Mouse (Mus musculus): ENCODE measurements around the gene Klhdc7b. TPM values are rescaled to one million over a fixed set of nuclear protein-coding genes. Genes with fewer than 3 reads are reported as not detected.

The Klhdc7b gene
- polyA plus RNA-seq, 1 experiment from 2014 or later = not detected

- no peak for ATAC-seq
Measured at GRCm38 (mm10) chr15:89406691-89407090, 22.0 kb downstream of the Klhdc7b start.

DNA sequence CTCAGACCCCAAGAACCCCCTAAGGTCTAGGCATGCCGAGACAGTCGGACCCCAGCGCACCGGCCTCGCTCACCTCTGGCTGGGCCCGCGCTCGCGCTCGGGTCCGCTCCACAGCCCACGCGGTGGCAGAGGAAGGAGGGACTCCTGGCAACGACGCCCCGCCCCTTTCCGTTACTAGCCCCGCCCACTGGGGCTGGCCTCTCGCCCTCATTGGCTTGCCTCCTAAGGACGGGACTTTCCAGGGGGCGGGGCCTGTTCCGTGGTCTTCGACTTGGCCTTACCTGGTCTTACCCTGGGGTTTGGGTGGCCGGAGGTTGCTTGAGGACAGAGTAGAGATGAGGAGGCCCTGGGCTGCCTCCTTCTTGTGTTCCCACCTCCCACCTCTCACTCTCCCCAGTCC lies 25.4 kb downstream of the Klhdc7b start, which contains the start of gene Syce3:
Syce3 (minus strand) TSS at position 386 of the 400 bp plus-strand sequence.
- no peak within 1 kb of the TSS for H3K27ac ChIP-seq (ENCODE audit: low read length)
- ATAC-seq = no peak
- H3K4me2 ChIP-seq (ENCODE audit: low read length) = no peak within 1 kb of the TSS
- H3K4me1 ChIP-seq (replicated peaks; ENCODE audit: control insufficient read depth, insufficient read depth, low read length) = no peaks in the 10 kb centered on the region
- no peaks in the 10 kb centered on the region for H3K36me3 ChIP-seq (ENCODE audit: control insufficient read depth, insufficient read depth)
- H3K9ac ChIP-seq (replicated peaks; ENCODE audit: low read depth, low read length) = no peak within 1 kb of the TSS
- 0 out of 2 replicates have a peak, but pooled peaks cover 4% of the 10 kb centered on the region for H3K9me3 ChIP-seq (ENCODE audit: control insufficient read depth, low read length)
- no peaks in the 10 kb centered on the region for H3K27me3 ChIP-seq (replicated peaks; ENCODE audit: control insufficient read depth, insufficient read depth, low read length)
- H3K4me3 ChIP-seq (replicated peaks; ENCODE audit: low read length) = no peak within 1 kb of the TSS
- WGBS = 88% methylated on average over 15 of the region's 24 CpGs

More at GRCm38 (mm10) chr15:89406691-89407090, 22.0 kb downstream of the Klhdc7b start:
- H3K36me3 ChIP-seq (ENCODE audit: control insufficient read depth, insufficient read depth) = no peaks in the 10 kb centered on the region
- no peaks in the 10 kb centered on the region for H3K4me1 ChIP-seq (replicated peaks; ENCODE audit: control insufficient read depth, insufficient read depth, low read length)
- H3K4me2 ChIP-seq (ENCODE audit: low read length) = no peak overlapping the region
- H3K27ac ChIP-seq (ENCODE audit: low read length) = no peak overlapping the region
- no peaks in the 10 kb centered on the region for H3K27me3 ChIP-seq (replicated peaks; ENCODE audit: control insufficient read depth, insufficient read depth, low read length)
- H3K4me3 ChIP-seq (replicated peaks; ENCODE audit: low read length) = no peak overlapping the region
- no peak overlapping the region for H3K9ac ChIP-seq (replicated peaks; ENCODE audit: low read depth, low read length)
- 0 out of 2 replicates have a peak, but pooled peaks cover 4% of the 10 kb centered on the region for H3K9me3 ChIP-seq (ENCODE audit: control insufficient read depth, low read length)

- no peak for ATAC-seq
- H3K27ac ChIP-seq (ENCODE audit: low read length) = no peak overlapping the region
- no peak overlapping the region for H3K4me2 ChIP-seq (ENCODE audit: low read length)
- peaks cover 4% of the 10 kb centered on the region for H3K36me3 ChIP-seq (ENCODE audit: control insufficient read depth, insufficient read depth)
- no peaks in the 10 kb centered on the region for H3K9me3 ChIP-seq (ENCODE audit: control insufficient read depth, low read length)
- WGBS = 90% methylated on average over 8 of the region's 8 CpGs
- H3K4me1 ChIP-seq (replicated peaks; ENCODE audit: control insufficient read depth, insufficient read depth, low read length) = no peaks in the 10 kb centered on the region
- H3K27me3 ChIP-seq (replicated peaks; ENCODE audit: control insufficient read depth, insufficient read depth, low read length) = no peaks in the 10 kb centered on the region
- no peak overlapping the region for H3K4me3 ChIP-seq (replicated peaks; ENCODE audit: low read length)
- H3K9ac ChIP-seq (replicated peaks; ENCODE audit: low read depth, low read length) = no peak overlapping the region
Measured at GRCm38 (mm10) chr15:89415282-89415681, 30.6 kb downstream of the Klhdc7b start.

DNA sequence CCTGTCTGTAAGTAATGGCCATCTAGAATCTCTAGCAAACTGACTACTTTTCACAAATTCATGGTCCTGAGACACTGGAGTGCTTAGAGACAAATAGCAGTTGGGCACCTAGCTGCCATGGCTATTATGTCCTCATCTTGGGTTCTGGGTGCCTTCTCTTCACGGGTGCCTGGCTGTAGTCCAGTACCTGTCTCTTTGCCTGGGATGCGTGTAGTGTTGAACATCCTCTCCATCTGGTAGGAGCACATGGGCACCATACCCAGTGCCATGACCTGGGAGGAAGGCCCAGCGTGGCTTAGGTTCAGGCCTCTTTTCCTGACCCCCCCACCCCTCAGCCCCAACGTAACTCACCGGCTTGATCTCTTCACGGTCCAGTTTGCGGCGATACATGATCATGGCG lies 37.2 kb downstream of the Klhdc7b start:
- no peak overlapping the region for H3K9ac ChIP-seq (replicated peaks; ENCODE audit: low read depth, low read length)
- no peak overlapping the region for H3K4me2 ChIP-seq (ENCODE audit: low read length)
- WGBS = 94% methylated on average over 9 of the region's 9 CpGs
- H3K36me3 ChIP-seq (ENCODE audit: control insufficient read depth, insufficient read depth) = peaks cover 11% of the 10 kb centered on the region
- no peaks in the 10 kb centered on the region for H3K27me3 ChIP-seq (replicated peaks; ENCODE audit: control insufficient read depth, insufficient read depth, low read length)
- H3K27ac ChIP-seq (ENCODE audit: low read length) = no peak overlapping the region
- H3K4me3 ChIP-seq (replicated peaks; ENCODE audit: low read length) = no peak overlapping the region
- no peak for ATAC-seq
- no peaks in the 10 kb centered on the region for H3K9me3 ChIP-seq (ENCODE audit: control insufficient read depth, low read length)
- H3K4me1 ChIP-seq (replicated peaks; ENCODE audit: control insufficient read depth, insufficient read depth, low read length) = no peaks in the 10 kb centered on the region

DNA sequence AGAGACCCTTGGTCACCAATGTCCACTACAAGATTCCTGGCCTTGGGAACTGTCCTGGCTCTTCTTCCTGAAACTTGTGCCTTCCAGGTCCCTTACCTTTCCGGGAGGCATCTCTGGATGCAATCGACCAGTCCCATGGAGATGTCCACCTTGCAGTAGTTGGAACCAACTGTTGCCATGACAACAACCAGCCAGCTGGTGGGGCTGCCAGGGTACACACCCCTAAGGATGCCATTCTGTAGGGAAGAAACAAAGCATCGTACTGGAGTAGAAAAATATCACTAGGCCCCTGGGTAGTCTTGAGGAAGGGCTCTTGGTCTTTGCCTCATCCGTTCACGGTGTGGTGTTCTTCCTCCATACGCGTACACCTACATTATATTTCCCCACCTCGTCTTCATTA lies 39.9 kb downstream of the Klhdc7b start:
- Histone ChIP-seq H3K4me2 (ENCODE audit: low read length) (no peak overlapping the region), H3K9ac (replicated peaks; ENCODE audit: low read depth, low read length) (no peak overlapping the region), H3K4me3 (replicated peaks; ENCODE audit: low read length) (no peak overlapping the region), H3K36me3 (ENCODE audit: control insufficient read depth, insufficient read depth) (peaks cover 13% of the 10 kb centered on the region), H3K27ac (ENCODE audit: low read length) (no peak overlapping the region), H3K27me3 (replicated peaks; ENCODE audit: control insufficient read depth, insufficient read depth, low read length) (no peaks in the 10 kb centered on the region), H3K4me1 (replicated peaks; ENCODE audit: control insufficient read depth, insufficient read depth, low read length) (peaks cover 10% of the 10 kb centered on the region), H3K9me3 (ENCODE audit: control insufficient read depth, low read length) (no peaks in the 10 kb centered on the region)
- 86% methylated on average over 8 of the region's 8 CpGs for WGBS
- ATAC-seq = no peak

- Histone ChIP-seq H3K27me3 (replicated peaks; ENCODE audit: control insufficient read depth, insufficient read depth, low read length) (no peaks in the 10 kb centered on the region), H3K9ac (replicated peaks; ENCODE audit: low read depth, low read length) (no peak within 1 kb of the TSS), H3K36me3 (ENCODE audit: control insufficient read depth, insufficient read depth) (peaks cover 11% of the 10 kb centered on the region), H3K4me2 (ENCODE audit: low read length) (no peak within 1 kb of the TSS), H3K9me3 (ENCODE audit: control insufficient read depth, low read length) (no peaks in the 10 kb centered on the region), H3K4me3 (replicated peaks; ENCODE audit: low read length) (no peak within 1 kb of the TSS), H3K27ac (ENCODE audit: low read length) (no peak within 1 kb of the TSS), H3K4me1 (replicated peaks; ENCODE audit: control insufficient read depth, insufficient read depth, low read length) (peaks cover 14% of the 10 kb centered on the region)
- WGBS = 35% methylated on average over 6 of the region's 6 CpGs
- ATAC-seq = no peak
Measured at GRCm38 (mm10) chr15:89425711-89426121, 41.0 kb downstream of the Klhdc7b start, which contains the start of gene Cpt1b. TSS of gene Cpt1b (minus strand) at chr15:89425863.

GRCm38 (mm10) chr15:89426716-89427115 lies 42.0 kb downstream of the Klhdc7b start:
- no peak for ATAC-seq
- H3K27ac ChIP-seq (ENCODE audit: low read length) = no peak overlapping the region
- no peaks in the 10 kb centered on the region for H3K9me3 ChIP-seq (ENCODE audit: control insufficient read depth, low read length)
- H3K4me2 ChIP-seq (ENCODE audit: low read length) = no peak overlapping the region
- peaks cover 22% of the 10 kb centered on the region for H3K4me1 ChIP-seq (replicated peaks; ENCODE audit: control insufficient read depth, insufficient read depth, low read length)
- no peak overlapping the region for H3K4me3 ChIP-seq (replicated peaks; ENCODE audit: low read length)
- H3K36me3 ChIP-seq (ENCODE audit: control insufficient read depth, insufficient read depth) = peaks cover 11% of the 10 kb centered on the region
- 83% methylated on average over 10 of the region's 10 CpGs for WGBS
- no peaks in the 10 kb centered on the region for H3K27me3 ChIP-seq (replicated peaks; ENCODE audit: control insufficient read depth, insufficient read depth, low read length)
- no peak overlapping the region for H3K9ac ChIP-seq (replicated peaks; ENCODE audit: low read depth, low read length)

GRCm38 (mm10) chr15:89428136-89428790 lies 43.5 kb downstream of the Klhdc7b start:
- peak overlapping the region; percentile 80 for H3K4me2 ChIP-seq (ENCODE audit: low read length)
- WGBS = 79% methylated on average over 19 of the region's 19 CpGs
- peaks cover 22% of the 10 kb centered on the region for H3K4me1 ChIP-seq (replicated peaks; ENCODE audit: control insufficient read depth, insufficient read depth, low read length)
- H3K9me3 ChIP-seq (ENCODE audit: control insufficient read depth, low read length) = no peaks in the 10 kb centered on the region
- H3K4me3 ChIP-seq (replicated peaks; ENCODE audit: low read length) = peak overlapping the region; percentile 92
- H3K9ac ChIP-seq (replicated peaks; ENCODE audit: low read depth, low read length) = peak overlapping the region; percentile 81; the same call in 1 of the 2 replicates
- no peak for ATAC-seq
- peaks cover 11% of the 10 kb centered on the region for H3K36me3 ChIP-seq (ENCODE audit: control insufficient read depth, insufficient read depth)
- H3K27ac ChIP-seq (ENCODE audit: low read length) = no peak overlapping the region
- H3K27me3 ChIP-seq (replicated peaks; ENCODE audit: control insufficient read depth, insufficient read depth, low read length) = no peaks in the 10 kb centered on the region

- peak; percentile 49 for ATAC-seq
- H3K9ac ChIP-seq (replicated peaks; ENCODE audit: low read depth, low read length) = peak overlapping the region; percentile 81
- no peaks in the 10 kb centered on the region for H3K9me3 ChIP-seq (ENCODE audit: control insufficient read depth, low read length)
- whole genome bisulfite sequencing = 5% methylated on average over 22 of the region's 22 CpGs
- H3K4me3 ChIP-seq (replicated peaks; ENCODE audit: low read length) = peak overlapping the region; percentile 92
- H3K27ac ChIP-seq (ENCODE audit: low read length) = peak overlapping the region; percentile 97
- peaks cover 11% of the 10 kb centered on the region for H3K36me3 ChIP-seq (ENCODE audit: control insufficient read depth, insufficient read depth)
- H3K4me2 ChIP-seq (ENCODE audit: low read length) = peak overlapping the region; percentile 80
- peaks cover 22% of the 10 kb centered on the region for H3K4me1 ChIP-seq (replicated peaks; ENCODE audit: control insufficient read depth, insufficient read depth, low read length)
- no peaks in the 10 kb centered on the region for H3K27me3 ChIP-seq (replicated peaks; ENCODE audit: control insufficient read depth, insufficient read depth, low read length)
Measured at GRCm38 (mm10) chr15:89428821-89429351, 44.2 kb downstream of the Klhdc7b start.

All from forebrain, embryonic 16.5 days (tissue).